Mouse (Mus musculus): ENCODE results near the gene Mctp2. TPM values are rescaled to one million over a fixed set of nuclear protein-coding genes. Genes with fewer than 3 reads are reported as not detected.

The Mctp2 gene
- polyA plus RNA-seq, 1 experiment from 2014 or later: 0.19 TPM

GRCm38 (mm10) chr7:72071418-72072184 lies 234.8 kb downstream of the Mctp2 start:
- Histone ChIP-seq H3K9me3 (ENCODE audit: control insufficient read depth, low read length) (no peaks in the 10 kb centered on the region), H3K27me3 (ENCODE audit: control insufficient read depth, insufficient read depth, low read length) (no peaks in the 10 kb centered on the region), H3K36me3 (ENCODE audit: control insufficient read depth, insufficient read depth, low read length) (no peaks in the 10 kb centered on the region), H3K4me1 (ENCODE audit: control insufficient read depth, insufficient read depth, low read length) (no peaks in the 10 kb centered on the region), H3K4me2 (ENCODE audit: low read depth) (no peak overlapping the region), H3K9ac (ENCODE audit: low read length) (no peak overlapping the region), H3K4me3 (ENCODE audit: low read depth, low read length) (no peak overlapping the region), H3K27ac (ENCODE audit: low read depth, low read length) (no peak overlapping the region)
- WGBS: 90% methylated on average over 13 of the region's 13 CpGs
- ATAC-seq (ENCODE audit: insufficient read depth, low FRiP score, low TSS enrichment) (no peak), DNase-seq (ENCODE audit: low spot score) (no peak)

GRCm38 (mm10) chr7:72068454-72068853 lies 238.0 kb downstream of the Mctp2 start:
- DNase-seq (ENCODE audit: low spot score) (no peak), ATAC-seq (ENCODE audit: insufficient read depth, low FRiP score, low TSS enrichment) (no peak)
- no peaks in the 10 kb centered on the region for H3K4me1 ChIP-seq (ENCODE audit: control insufficient read depth, insufficient read depth, low read length)
- H3K4me3 ChIP-seq (ENCODE audit: low read depth, low read length): no peak overlapping the region
- WGBS: 71% methylated on average over 2 of the region's 2 CpGs
- no peak overlapping the region for H3K9ac ChIP-seq (ENCODE audit: low read length)
- H3K27ac ChIP-seq (ENCODE audit: low read depth, low read length): no peak overlapping the region
- no peaks in the 10 kb centered on the region for H3K9me3 ChIP-seq (ENCODE audit: control insufficient read depth, low read length)
- no peaks in the 10 kb centered on the region for H3K27me3 ChIP-seq (ENCODE audit: control insufficient read depth, insufficient read depth, low read length)
- no peak overlapping the region for H3K4me2 ChIP-seq (ENCODE audit: low read depth)
- no peaks in the 10 kb centered on the region for H3K36me3 ChIP-seq (ENCODE audit: control insufficient read depth, insufficient read depth, low read length)

DNA sequence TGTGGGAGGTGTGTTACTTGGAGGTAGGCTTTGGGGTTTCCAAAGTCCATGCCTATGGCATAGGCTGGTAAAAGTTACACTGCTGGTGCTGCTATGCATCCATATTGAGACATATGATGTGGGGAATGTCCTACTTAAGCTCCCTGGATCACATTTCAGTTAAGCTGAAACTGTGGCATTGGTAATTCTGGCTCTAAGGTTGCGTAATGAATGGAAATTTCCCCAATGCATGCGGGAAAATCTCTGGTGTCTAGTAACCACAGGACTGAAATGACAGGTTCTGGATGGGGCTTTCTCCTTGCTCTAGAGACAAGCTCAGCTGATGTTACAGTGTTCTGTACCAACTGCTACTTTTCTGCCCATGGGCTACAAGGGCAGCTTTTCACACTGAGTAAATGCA lies 240.1 kb downstream of the Mctp2 start:
- no peak overlapping the region for H3K4me2 ChIP-seq (ENCODE audit: low read depth)
- H3K27me3 ChIP-seq (ENCODE audit: control insufficient read depth, insufficient read depth, low read length): no peaks in the 10 kb centered on the region
- no peak overlapping the region for H3K4me3 ChIP-seq (ENCODE audit: low read depth, low read length)
- H3K9ac ChIP-seq (ENCODE audit: low read length): no peak overlapping the region
- no peak overlapping the region for H3K27ac ChIP-seq (ENCODE audit: low read depth, low read length)
- H3K9me3 ChIP-seq (ENCODE audit: control insufficient read depth, low read length): no peaks in the 10 kb centered on the region
- no peak for DNase-seq (ENCODE audit: low spot score)
- H3K36me3 ChIP-seq (ENCODE audit: control insufficient read depth, insufficient read depth, low read length): no peaks in the 10 kb centered on the region
- WGBS: 92% methylated on average over 2 of the region's 2 CpGs
- no peak for ATAC-seq (ENCODE audit: insufficient read depth, low FRiP score, low TSS enrichment)
- no peaks in the 10 kb centered on the region for H3K4me1 ChIP-seq (ENCODE audit: control insufficient read depth, insufficient read depth, low read length)

DNA sequence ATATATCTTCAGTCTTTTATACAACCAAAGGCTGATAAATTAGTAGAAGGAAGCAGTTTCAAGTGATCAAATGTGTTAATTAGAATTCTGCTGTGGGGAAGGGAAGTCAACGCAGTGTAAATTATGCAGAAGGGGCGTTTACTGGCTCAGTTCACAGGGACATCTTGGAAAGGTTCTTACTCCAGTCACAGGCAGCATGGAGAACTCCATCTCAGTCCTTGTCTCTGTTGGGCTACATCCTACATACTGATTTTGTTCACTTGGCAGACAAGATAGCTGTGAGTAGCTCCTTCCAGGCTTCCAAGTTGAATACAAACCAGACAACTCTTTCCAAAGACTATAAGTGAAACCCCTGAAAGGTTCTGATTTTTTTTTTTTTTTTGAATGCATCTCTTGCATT lies 254.6 kb downstream of the Mctp2 start:
- H3K9ac ChIP-seq (ENCODE audit: low read length): no peak overlapping the region
- no peaks in the 10 kb centered on the region for H3K36me3 ChIP-seq (ENCODE audit: control insufficient read depth, insufficient read depth, low read length)
- no peaks in the 10 kb centered on the region for H3K4me1 ChIP-seq (ENCODE audit: control insufficient read depth, insufficient read depth, low read length)
- H3K9me3 ChIP-seq (ENCODE audit: control insufficient read depth, low read length): no peaks in the 10 kb centered on the region
- 73% methylated on average over 2 of the region's 2 CpGs for WGBS
- no peak overlapping the region for H3K4me2 ChIP-seq (ENCODE audit: low read depth)
- ATAC-seq (ENCODE audit: insufficient read depth, low FRiP score, low TSS enrichment): no peak
- no peaks in the 10 kb centered on the region for H3K27me3 ChIP-seq (ENCODE audit: control insufficient read depth, insufficient read depth, low read length)
- H3K4me3 ChIP-seq (ENCODE audit: low read depth, low read length): no peak overlapping the region
- DNase-seq (ENCODE audit: low spot score): no peak
- H3K27ac ChIP-seq (ENCODE audit: low read depth, low read length): no peak overlapping the region

GRCm38 (mm10) chr7:72047588-72048585 lies 258.5 kb downstream of the Mctp2 start:
- no peak overlapping the region for H3K27ac ChIP-seq (ENCODE audit: low read depth, low read length)
- H3K4me2 ChIP-seq (ENCODE audit: low read depth): no peak overlapping the region
- H3K27me3 ChIP-seq (ENCODE audit: control insufficient read depth, insufficient read depth, low read length): no peaks in the 10 kb centered on the region
- H3K4me3 ChIP-seq (ENCODE audit: low read depth, low read length): no peak overlapping the region
- H3K4me1 ChIP-seq (ENCODE audit: control insufficient read depth, insufficient read depth, low read length): no peaks in the 10 kb centered on the region
- ATAC-seq (ENCODE audit: insufficient read depth, low FRiP score, low TSS enrichment) (no peak), DNase-seq (ENCODE audit: low spot score) (no peak)
- H3K36me3 ChIP-seq (ENCODE audit: control insufficient read depth, insufficient read depth, low read length): no peaks in the 10 kb centered on the region
- H3K9ac ChIP-seq (ENCODE audit: low read length): no peak overlapping the region
- H3K9me3 ChIP-seq (ENCODE audit: control insufficient read depth, low read length): no peaks in the 10 kb centered on the region
- WGBS: 84% methylated on average over 20 of the region's 20 CpGs

Data from neural tube, embryonic 11.5 days (tissue).